Mouse (Mus musculus): ENCODE results near the gene Gla. TPM values are rescaled to one million over a fixed set of nuclear protein-coding genes. Genes with fewer than 3 reads are reported as not detected.

The Gla gene
- polyA plus RNA-seq, 1 experiment from 2014 or later = 4.5 TPM

DNA sequence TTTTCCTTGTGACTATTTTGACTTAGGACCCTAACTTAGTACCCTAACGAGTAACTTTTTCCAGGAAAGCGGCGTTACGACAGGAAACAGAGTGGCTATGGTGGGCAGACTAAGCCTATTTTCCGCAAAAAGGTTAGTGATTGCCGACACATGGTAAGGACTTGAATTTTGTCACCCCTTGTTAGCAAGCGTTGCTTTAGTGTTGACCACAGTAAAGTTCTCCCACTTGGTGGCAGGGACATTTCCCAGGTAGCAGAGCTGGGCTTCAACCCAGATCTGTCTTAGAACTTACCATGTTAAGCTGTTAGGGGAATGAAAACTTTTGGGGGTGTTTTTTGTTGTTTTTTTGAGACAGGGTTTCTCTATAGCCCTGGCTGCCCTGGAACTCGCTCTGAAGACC, 14.5 kb downstream of the Gla start:
- peaks cover 7% of the 10 kb centered on the region for H3K27me3 ChIP-seq
- 37% methylated on average over 8 of the region's 8 CpGs for WGBS
- H3K4me3 ChIP-seq = peak overlapping the region; percentile 53
- 0 out of 2 replicates have a peak, but pooled peaks cover 4% of the 10 kb centered on the region for H3K4me1 ChIP-seq
- H3K36me3 ChIP-seq = peaks cover 8% of the 10 kb centered on the region; the same call in 1 of the 2 replicates
- no peak overlapping the region for H3K27ac ChIP-seq
- ATAC-seq (ENCODE audit: insufficient number of reproducible peaks, insufficient read depth, low FRiP score, low TSS enrichment, low read depth) = no peak
- no peaks in the 10 kb centered on the region for H3K9me3 ChIP-seq
- peak overlapping the region; percentile 63 for H3K4me2 ChIP-seq
- peak overlapping the region; percentile 79 for H3K9ac ChIP-seq

DNA sequence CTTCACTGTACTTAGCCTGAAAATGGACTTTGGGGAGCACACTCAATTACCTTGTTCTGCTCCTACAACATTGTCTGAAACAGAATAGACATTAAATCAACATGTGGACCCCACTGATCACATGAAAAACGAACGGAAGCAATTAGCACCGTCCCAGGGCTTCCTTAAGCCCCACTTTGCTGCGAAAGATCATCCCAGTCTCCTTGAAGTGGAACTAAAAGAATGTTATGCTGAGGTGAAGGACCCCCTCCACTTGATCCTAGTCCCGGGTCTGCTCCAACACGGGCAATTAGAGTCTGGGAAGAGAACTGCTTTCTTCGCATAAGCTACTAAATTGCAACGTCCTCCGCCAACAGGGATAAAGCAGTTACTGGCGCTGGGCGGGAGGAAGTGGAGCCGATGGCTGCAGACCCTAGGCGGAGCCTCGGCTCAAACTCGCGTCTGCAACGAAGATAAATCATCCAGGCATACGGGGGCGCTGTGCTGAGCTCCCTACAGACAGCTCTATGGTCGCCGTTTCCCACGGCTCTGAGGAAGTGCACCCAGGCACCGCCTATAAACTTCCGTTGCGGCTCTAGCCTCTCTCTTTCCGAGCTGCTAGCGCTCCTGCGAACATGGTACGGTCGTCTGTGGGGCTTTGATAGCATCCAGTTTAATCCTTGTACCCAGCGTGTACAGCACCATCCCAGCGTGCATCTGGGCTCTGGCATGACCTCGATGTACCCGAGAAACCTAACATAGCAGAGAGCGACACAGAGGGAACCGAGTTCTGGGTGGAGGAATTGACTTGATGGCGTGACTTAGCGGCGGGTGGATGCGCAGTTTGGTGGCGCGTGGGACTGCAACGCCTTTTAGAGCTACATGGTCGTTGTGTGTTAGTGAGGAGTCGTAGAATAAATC, 15.6 kb downstream of the Gla start, which contains the start of gene Rpl36a:
Rpl36a (plus strand) TSS at position 552 of the 900 bp plus-strand sequence.
- WGBS = 21% methylated on average over 45 of the region's 45 CpGs
- ATAC-seq (ENCODE audit: insufficient number of reproducible peaks, insufficient read depth, low FRiP score, low TSS enrichment, low read depth) = peak; percentile 93
- H3K4me3 ChIP-seq = peak within 1 kb of the TSS; percentile 53
- H3K4me1 ChIP-seq = 0 out of 2 replicates have a peak, but pooled peaks cover 4% of the 10 kb centered on the region
- H3K27me3 ChIP-seq = peaks cover 7% of the 10 kb centered on the region
- H3K4me2 ChIP-seq = peak within 1 kb of the TSS; percentile 63
- H3K36me3 ChIP-seq = peaks cover 8% of the 10 kb centered on the region; the same call in 1 of the 2 replicates
- peak within 1 kb of the TSS; percentile 92 for H3K27ac ChIP-seq
- H3K9ac ChIP-seq = peak within 1 kb of the TSS; percentile 79
- no peaks in the 10 kb centered on the region for H3K9me3 ChIP-seq

DNA sequence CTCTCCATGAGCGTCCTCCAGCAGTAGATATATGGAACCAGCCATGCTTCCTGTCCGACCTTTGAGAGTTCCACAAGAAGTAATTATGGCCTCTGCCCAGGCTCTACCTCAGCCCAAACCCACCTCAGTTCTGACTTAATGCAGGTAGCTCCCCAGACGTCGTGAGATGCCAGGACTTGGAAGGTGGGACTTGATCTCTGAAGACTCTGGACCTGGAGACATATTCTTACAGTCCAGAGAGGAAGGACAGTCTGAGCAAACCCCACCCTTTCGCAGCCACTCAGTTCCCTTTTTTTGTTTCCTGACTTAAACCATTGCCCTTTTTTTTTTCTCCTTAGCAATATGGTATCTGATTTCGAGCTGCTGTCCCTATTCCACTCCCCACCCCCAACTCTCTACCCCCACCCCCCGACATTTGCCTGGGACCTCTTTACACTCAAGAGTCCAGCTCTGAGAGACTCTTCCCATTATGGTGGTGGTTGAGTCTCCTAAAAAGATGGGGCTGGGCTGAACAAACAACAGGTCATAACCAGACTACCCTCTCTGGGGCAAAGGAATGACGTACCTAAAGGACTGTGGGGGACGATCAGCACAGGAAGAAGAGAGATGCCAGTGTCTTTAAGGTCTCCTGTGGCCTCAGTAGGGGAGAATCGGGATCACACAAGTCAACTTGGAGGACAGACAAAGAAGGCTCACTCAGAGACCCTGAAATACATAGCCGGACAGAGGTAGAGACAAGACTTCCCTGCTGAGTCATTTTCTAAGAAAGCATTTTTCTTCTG, 17.8 kb downstream of the Gla start, which contains the start of gene Btk:
Btk (minus strand) TSS at position 683 of the 782 bp plus-strand sequence.
- ATAC-seq (ENCODE audit: insufficient number of reproducible peaks, insufficient read depth, low FRiP score, low TSS enrichment, low read depth) = no peak
- Histone ChIP-seq H3K4me2 (no peak within 1 kb of the TSS), H3K4me1 (0 out of 2 replicates have a peak, but pooled peaks cover 4% of the 10 kb centered on the region), H3K27me3 (peaks cover 7% of the 10 kb centered on the region), H3K4me3 (no peak within 1 kb of the TSS), H3K9ac (no peak within 1 kb of the TSS), H3K36me3 (no peaks in the 10 kb centered on the region), H3K27ac (no peak within 1 kb of the TSS), H3K9me3 (no peaks in the 10 kb centered on the region)
- 83% methylated on average over 11 of the region's 11 CpGs for WGBS

DNA sequence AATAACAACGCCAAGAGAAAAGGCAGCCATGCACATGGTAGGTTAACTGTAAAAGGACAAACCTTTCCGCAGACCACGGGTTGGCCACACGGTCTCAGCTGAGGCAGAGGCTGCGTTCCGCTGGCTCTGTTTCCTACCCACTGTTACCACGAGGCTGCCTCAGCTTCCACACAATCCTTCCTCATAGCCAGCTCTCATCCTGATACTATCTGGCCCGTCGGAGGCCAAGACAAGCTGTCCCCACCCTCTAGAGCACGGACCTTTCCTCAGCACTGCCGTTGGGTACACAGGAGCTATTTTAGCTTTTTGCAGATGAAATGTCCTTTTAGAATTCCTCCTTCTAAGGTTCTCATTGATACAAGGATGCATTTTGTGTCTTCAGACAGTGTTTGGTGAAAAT, 18.7 kb downstream of the Gla start:
- 87% methylated on average over 11 of the region's 11 CpGs for WGBS
- no peak overlapping the region for H3K27ac ChIP-seq
- H3K4me2 ChIP-seq = no peak overlapping the region
- H3K27me3 ChIP-seq = peaks cover 7% of the 10 kb centered on the region
- no peak overlapping the region for H3K4me3 ChIP-seq
- no peaks in the 10 kb centered on the region for H3K9me3 ChIP-seq
- H3K36me3 ChIP-seq = no peaks in the 10 kb centered on the region
- no peak for ATAC-seq (ENCODE audit: insufficient number of reproducible peaks, insufficient read depth, low FRiP score, low TSS enrichment, low read depth)
- no peak overlapping the region for H3K9ac ChIP-seq
- 0 out of 2 replicates have a peak, but pooled peaks cover 4% of the 10 kb centered on the region for H3K4me1 ChIP-seq

DNA sequence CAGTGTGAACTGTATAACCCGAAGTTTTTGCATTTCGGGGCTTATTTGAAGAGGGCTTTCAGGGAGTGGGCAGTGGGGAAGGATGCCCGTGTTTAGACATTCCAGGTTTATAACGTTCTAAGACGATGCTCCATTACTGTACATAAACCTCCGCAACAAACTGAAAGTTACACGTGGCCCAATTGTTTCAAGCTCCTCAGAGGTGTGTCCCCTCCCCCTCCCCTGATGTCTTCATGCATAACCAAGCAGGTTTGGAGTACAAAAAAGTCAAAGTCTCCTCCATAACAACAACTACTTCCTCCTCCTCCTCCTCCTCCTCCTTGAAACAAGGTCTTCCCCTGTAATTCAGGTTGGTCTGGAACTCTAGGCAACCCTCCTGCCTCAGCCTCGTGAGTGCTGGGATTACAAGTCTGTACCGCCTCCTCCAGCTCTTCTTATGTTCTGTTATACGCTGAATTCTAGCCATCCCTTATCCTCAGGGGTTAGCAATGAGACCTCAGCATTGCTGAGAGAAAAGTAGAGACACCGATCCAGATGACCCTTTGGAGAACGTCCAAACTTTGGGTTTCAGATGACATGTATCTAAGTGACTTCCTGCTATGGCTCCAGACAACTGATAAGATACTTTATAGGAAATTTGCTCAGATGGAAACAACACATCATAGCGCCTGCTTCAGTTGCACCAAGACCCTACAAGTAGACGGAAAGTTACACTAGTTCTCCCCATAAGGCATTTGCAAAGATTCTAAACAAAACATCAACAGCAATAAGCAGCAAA, 20.2 kb downstream of the Gla start:
- H3K9me3 ChIP-seq = no peaks in the 10 kb centered on the region
- no peak for ATAC-seq (ENCODE audit: insufficient number of reproducible peaks, insufficient read depth, low FRiP score, low TSS enrichment, low read depth)
- 80% methylated on average over 14 of the region's 14 CpGs for WGBS
- no peaks in the 10 kb centered on the region for H3K36me3 ChIP-seq
- H3K4me3 ChIP-seq = no peak overlapping the region
- H3K4me2 ChIP-seq = no peak overlapping the region
- no peak overlapping the region for H3K27ac ChIP-seq
- peaks cover 7% of the 10 kb centered on the region for H3K27me3 ChIP-seq
- H3K9ac ChIP-seq = no peak overlapping the region
- H3K4me1 ChIP-seq = no peaks in the 10 kb centered on the region

DNA sequence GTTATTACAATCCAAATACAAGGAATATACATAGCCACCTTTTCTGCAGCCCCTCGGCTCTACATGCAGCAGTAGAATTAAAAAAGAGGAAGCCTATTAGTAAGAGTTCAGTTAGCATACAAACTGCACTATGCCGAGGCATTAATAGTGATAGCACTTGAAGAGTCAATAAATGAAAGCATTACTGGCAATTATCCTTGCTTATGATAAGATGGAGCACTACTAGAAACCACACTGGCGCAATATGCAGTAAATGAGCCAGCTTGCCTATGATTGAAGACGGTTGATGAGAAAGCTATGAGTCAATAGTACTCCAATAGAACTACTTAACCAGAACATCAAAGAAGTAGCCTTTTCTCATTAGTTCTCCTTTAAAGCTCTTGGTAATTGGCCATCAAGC, 23.0 kb downstream of the Gla start:
- WGBS = 86% methylated on average over 4 of the region's 4 CpGs

DNA sequence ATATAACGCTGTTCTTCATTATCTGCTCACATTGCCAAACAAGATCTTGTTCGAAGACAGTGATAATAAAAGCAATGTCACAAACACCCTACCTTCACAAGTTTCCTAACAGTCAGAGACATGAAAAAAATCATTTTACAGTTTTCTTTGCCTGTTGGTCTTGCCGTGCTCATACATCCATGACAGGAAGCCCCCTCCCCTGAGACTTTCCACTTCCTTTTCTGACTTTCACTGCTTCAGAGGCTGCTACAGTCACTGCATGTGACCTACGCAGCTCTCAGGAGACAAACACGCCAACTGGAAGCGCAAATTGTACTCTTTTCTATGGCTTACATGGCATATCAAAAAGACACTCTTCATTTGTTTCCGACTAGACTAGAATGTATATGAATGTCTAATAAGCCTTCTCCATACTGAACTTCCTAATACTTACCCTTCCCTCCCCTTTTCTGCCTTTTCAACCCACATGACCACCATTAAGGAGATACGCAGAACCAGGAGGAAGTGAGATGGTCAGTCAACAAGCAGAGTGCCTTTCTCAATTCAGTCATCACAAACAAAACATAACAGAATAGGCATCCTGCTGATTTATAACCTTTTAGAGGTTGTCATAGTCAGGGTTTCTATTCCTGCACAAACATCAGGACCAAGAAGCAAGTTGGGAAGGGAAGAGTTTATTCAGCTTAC, 34.2 kb downstream of the Gla start:
- Histone ChIP-seq H3K4me3 (no peak overlapping the region), H3K9ac (no peak overlapping the region), H3K27me3 (peaks cover 11% of the 10 kb centered on the region; the same call in 1 of the 2 replicates), H3K4me1 (no peaks in the 10 kb centered on the region), H3K4me2 (no peak overlapping the region), H3K36me3 (no peaks in the 10 kb centered on the region), H3K27ac (no peak overlapping the region), H3K9me3 (no peaks in the 10 kb centered on the region)
- no peak for ATAC-seq (ENCODE audit: insufficient number of reproducible peaks, insufficient read depth, low FRiP score, low TSS enrichment, low read depth)
- 78% methylated on average over 8 of the region's 8 CpGs for WGBS

More for the DNA sequence above, 23.0 kb downstream of the Gla start:
- Histone ChIP-seq H3K9me3 (no peaks in the 10 kb centered on the region), H3K27ac (no peak overlapping the region), H3K4me1 (no peaks in the 10 kb centered on the region), H3K36me3 (no peaks in the 10 kb centered on the region), H3K4me3 (no peak overlapping the region), H3K27me3 (no peaks in the 10 kb centered on the region; the same call in 1 of the 2 replicates), H3K4me2 (no peak overlapping the region), H3K9ac (no peak overlapping the region)
- no peak for ATAC-seq (ENCODE audit: insufficient number of reproducible peaks, insufficient read depth, low FRiP score, low TSS enrichment, low read depth)

DNA sequence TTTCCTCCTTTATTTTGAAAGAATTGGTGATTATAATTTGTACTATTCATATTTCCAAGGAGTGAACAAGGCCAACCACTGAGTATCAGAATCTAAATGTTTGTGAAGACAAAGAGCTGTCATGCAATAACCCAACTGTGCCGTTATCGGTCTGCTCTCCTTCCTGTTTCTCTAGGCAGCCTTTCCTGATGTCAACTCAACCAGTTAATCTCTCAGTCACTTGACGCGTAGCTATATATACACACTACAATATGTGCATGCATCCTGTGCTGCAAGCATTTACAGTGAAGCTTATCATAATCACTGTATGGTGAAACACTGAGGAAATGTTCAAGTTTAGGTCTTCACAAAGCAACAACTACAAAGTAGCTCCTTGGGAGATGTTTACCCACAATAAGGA, 36.6 kb downstream of the Gla start:
- ATAC-seq (ENCODE audit: insufficient number of reproducible peaks, insufficient read depth, low FRiP score, low TSS enrichment, low read depth) = no peak
- no peak overlapping the region for H3K4me2 ChIP-seq
- H3K27ac ChIP-seq = no peak overlapping the region

DNA sequence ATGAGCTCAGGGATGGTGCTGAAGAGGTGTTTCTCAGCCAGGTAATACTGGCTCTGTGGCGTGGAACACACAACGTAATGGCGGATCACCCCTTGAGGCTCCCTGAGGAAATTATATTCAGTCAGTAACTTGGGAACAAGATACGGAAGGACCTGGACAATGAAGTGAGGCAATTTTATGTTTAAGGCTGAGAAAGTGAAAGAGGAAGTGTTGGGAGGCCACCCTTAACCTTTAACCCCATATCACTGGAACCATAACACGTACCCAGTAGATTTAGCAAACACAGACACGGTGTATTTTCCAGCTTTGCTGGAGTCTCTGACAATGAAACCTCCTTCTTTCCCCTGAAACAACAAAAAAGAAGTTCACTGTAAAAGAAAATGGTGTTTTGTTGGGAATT, 46.5 kb downstream of the Gla start:
- no peaks in the 10 kb centered on the region; the same call in 1 of the 2 replicates for H3K27me3 ChIP-seq
- no peaks in the 10 kb centered on the region for H3K4me1 ChIP-seq
- H3K27ac ChIP-seq = no peak overlapping the region
- WGBS = 64% methylated on average over 6 of the region's 6 CpGs
- no peaks in the 10 kb centered on the region for H3K36me3 ChIP-seq
- H3K4me3 ChIP-seq = no peak overlapping the region
- no peak overlapping the region for H3K4me2 ChIP-seq
- H3K9ac ChIP-seq = no peak overlapping the region
- no peaks in the 10 kb centered on the region for H3K9me3 ChIP-seq
- no peak for ATAC-seq (ENCODE audit: insufficient number of reproducible peaks, insufficient read depth, low FRiP score, low TSS enrichment, low read depth)

More for the DNA sequence above, 36.6 kb downstream of the Gla start:
- H3K9ac ChIP-seq = no peak overlapping the region
- no peaks in the 10 kb centered on the region for H3K36me3 ChIP-seq
- H3K4me1 ChIP-seq = no peaks in the 10 kb centered on the region
- peaks cover 11% of the 10 kb centered on the region; the same call in 1 of the 2 replicates for H3K27me3 ChIP-seq
- H3K4me3 ChIP-seq = no peak overlapping the region
- 81% methylated on average over 4 of the region's 4 CpGs for WGBS
- no peaks in the 10 kb centered on the region for H3K9me3 ChIP-seq

DNA sequence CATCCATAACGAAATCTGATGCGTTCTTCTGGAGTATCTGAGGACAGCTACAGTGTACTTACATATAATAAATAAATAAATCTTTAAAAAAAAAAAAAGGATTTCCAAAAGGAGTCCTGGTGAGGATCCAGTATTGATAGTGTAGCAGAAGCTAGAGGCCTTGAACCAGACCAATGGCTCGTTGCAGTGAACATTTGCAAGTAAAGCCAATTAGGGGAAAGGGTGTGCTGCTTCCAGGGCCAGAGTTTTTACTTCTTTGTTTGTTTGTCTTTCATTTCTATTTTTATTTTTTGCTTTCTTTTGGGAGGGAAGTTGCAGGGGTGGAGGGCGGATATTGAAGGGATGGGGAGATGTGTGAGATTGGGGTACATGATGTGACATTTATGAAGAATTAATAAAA, 47.6 kb downstream of the Gla start:
- H3K4me3 ChIP-seq = no peak overlapping the region
- 87% methylated on average over 4 of the region's 4 CpGs for WGBS
- no peaks in the 10 kb centered on the region for H3K36me3 ChIP-seq
- H3K4me2 ChIP-seq = no peak overlapping the region
- ATAC-seq (ENCODE audit: insufficient number of reproducible peaks, insufficient read depth, low FRiP score, low TSS enrichment, low read depth) = no peak
- no peak overlapping the region for H3K9ac ChIP-seq
- H3K4me1 ChIP-seq = no peaks in the 10 kb centered on the region
- H3K9me3 ChIP-seq = no peaks in the 10 kb centered on the region
- no peaks in the 10 kb centered on the region; the same call in 1 of the 2 replicates for H3K27me3 ChIP-seq
- H3K27ac ChIP-seq = no peak overlapping the region

All from embryonic facial prominence, embryonic 13.5 days (tissue).